Mouse (Mus musculus) liver, embryonic 16.5 days (tissue): ENCODE measurements around the gene Parvb. TPM values are rescaled to one million over a fixed set of nuclear protein-coding genes. Genes with fewer than 3 reads are reported as not detected.

Experiments
- ATAC-seq: fragments of 200-750 bp; cut with Nextera tagmentation; 2 replicates; pipeline ENCODE4 v1.8.0; 2017; ENCODE audit warnings: low read depth, mild to moderate bottlenecking, moderate number of reproducible peaks, moderate library complexity
- H3K27ac ChIP-seq: fragments of 300-500 bp; sonication (generic); 2 replicates; pipeline ENCODE4 v1.5.1; 2014; ENCODE audit warnings: mild to moderate bottlenecking, low read length
- H3K27me3 ChIP-seq: fragments of 300-500 bp; sonication (generic); 2 replicates; pipeline ENCODE4 v1.6.1; 2014; ENCODE audit warnings: low read depth, low read length, mixed read lengths; ENCODE audit not compliant: control insufficient read depth, insufficient read depth
- H3K36me3 ChIP-seq: fragments of 300-500 bp; sonication (generic); 2 replicates; pipeline ENCODE4 v1.6.1; 2014; ENCODE audit warnings: mild to moderate bottlenecking; ENCODE audit not compliant: control insufficient read depth, insufficient read depth
- H3K4me1 ChIP-seq: fragments of 300-500 bp; sonication (generic); 2 replicates; pipeline ENCODE4 v1.6.1; 2014; ENCODE audit warnings: low read depth, low read length, mixed read lengths; ENCODE audit not compliant: control insufficient read depth
- H3K4me2 ChIP-seq: fragments of 300-500 bp; sonication (generic); 2 replicates; pipeline ENCODE4 v1.6.1; 2014; ENCODE audit warnings: low read depth, low read length, mixed read lengths
- H3K4me3 ChIP-seq: fragments of 300-500 bp; sonication (generic); 2 replicates; pipeline ENCODE4 v1.5.1; 2014; ENCODE audit warnings: low read depth, mild to moderate bottlenecking, low read length
- H3K9ac ChIP-seq: fragments of 300-500 bp; sonication (generic); 2 replicates; pipeline ENCODE4 v1.6.1; 2014; ENCODE audit warnings: low read depth, low read length
- H3K9me3 ChIP-seq: fragments of 300-500 bp; sonication (generic); replicated peaks from 2 replicates; pipeline ENCODE4 v1.6.1; 2016; ENCODE audit warnings: low read length; ENCODE audit not compliant: control insufficient read depth
- WGBS: fragments of 180-500 bp; shearing (Covaris S2); extraction: QIAGEN DNeasy Blood & Tissue Kit; methylation state at CpG from one replicate; pipeline ENCODE4 v1.1.7; 2014; ENCODE audit not compliant: insufficient replicate concordance; 5-methylcytosine and 5-hydroxymethylcytosine counted together
- polyA plus RNA-seq: library from polyadenylated mRNA; unstranded; fragments of >200 nt; fragmentation: Nextera tagmentation; extraction: Ambion mirVana; gene quantifications from 2 replicates; pipeline ENCODE4 v1.2.1, GENCODE M21; 2015

Parvb gene
- polyA plus RNA-seq, 1 experiment from 2014 or later = 6.5 TPM

- H3K27me3 ChIP-seq = no peaks in the 10 kb centered on the region
- H3K4me3 ChIP-seq = no peak overlapping the region
- no peaks in the 10 kb centered on the region for H3K9me3 ChIP-seq
- no peak for ATAC-seq
- H3K9ac ChIP-seq = no peak overlapping the region
- WGBS = 67% methylated on average over 10 of the region's 10 CpGs
- H3K36me3 ChIP-seq = peaks cover 5% of the 10 kb centered on the region; the same call in 1 of the 2 replicates
- H3K27ac ChIP-seq = no peak overlapping the region
- no peaks in the 10 kb centered on the region for H3K4me1 ChIP-seq
- H3K4me2 ChIP-seq = no peak overlapping the region
Measured at GRCm38 (mm10) chr15:84269107-84269633, 37.3 kb downstream of the Parvb start.

- no peak overlapping the region for H3K9ac ChIP-seq
- ATAC-seq = no peak
- 71% methylated on average over 5 of the region's 5 CpGs for WGBS
Measured at GRCm38 (mm10) chr15:84270032-84270431, 38.2 kb downstream of the Parvb start.

GRCm38 (mm10) chr15:84270463-84270862 is 38.6 kb downstream of the Parvb start:
- WGBS = 71% methylated on average over 6 of the region's 6 CpGs
- no peak overlapping the region for H3K9ac ChIP-seq
- no peak overlapping the region for H3K4me3 ChIP-seq
- H3K4me1 ChIP-seq = no peaks in the 10 kb centered on the region
- no peak overlapping the region for H3K27ac ChIP-seq
- no peak for ATAC-seq
- H3K36me3 ChIP-seq = peaks cover 6% of the 10 kb centered on the region; the same call in 1 of the 2 replicates
- no peaks in the 10 kb centered on the region for H3K9me3 ChIP-seq
- no peaks in the 10 kb centered on the region for H3K27me3 ChIP-seq
- H3K4me2 ChIP-seq = no peak overlapping the region

More at GRCm38 (mm10) chr15:84270032-84270431, 38.2 kb downstream of the Parvb start:
- Histone ChIP-seq H3K9me3 (no peaks in the 10 kb centered on the region), H3K4me3 (no peak overlapping the region), H3K36me3 (peaks cover 6% of the 10 kb centered on the region; the same call in 1 of the 2 replicates), H3K27me3 (no peaks in the 10 kb centered on the region), H3K4me1 (no peaks in the 10 kb centered on the region), H3K4me2 (no peak overlapping the region), H3K27ac (no peak overlapping the region)

- Histone ChIP-seq H3K4me3 (no peak overlapping the region), H3K9me3 (no peaks in the 10 kb centered on the region), H3K27me3 (no peaks in the 10 kb centered on the region), H3K27ac (no peak overlapping the region), H3K4me2 (no peak overlapping the region), H3K36me3 (peaks cover 6% of the 10 kb centered on the region; the same call in 1 of the 2 replicates), H3K9ac (no peak overlapping the region), H3K4me1 (no peaks in the 10 kb centered on the region)
- WGBS = 73% methylated on average over 4 of the region's 4 CpGs
- ATAC-seq = no peak
Measured at GRCm38 (mm10) chr15:84276066-84276465, 44.2 kb downstream of the Parvb start.

GRCm38 (mm10) chr15:84278091-84278490 is 46.2 kb downstream of the Parvb start:
- WGBS = 75% methylated on average over 7 of the region's 7 CpGs
- Histone ChIP-seq H3K9me3 (no peaks in the 10 kb centered on the region), H3K9ac (no peak overlapping the region), H3K4me3 (no peak overlapping the region), H3K4me1 (no peaks in the 10 kb centered on the region), H3K4me2 (no peak overlapping the region), H3K27ac (no peak overlapping the region), H3K27me3 (no peaks in the 10 kb centered on the region), H3K36me3 (peaks cover 6% of the 10 kb centered on the region; the same call in 1 of the 2 replicates)
- ATAC-seq = no peak

GRCm38 (mm10) chr15:84278656-84279055 is 46.8 kb downstream of the Parvb start:
- Histone ChIP-seq H3K4me3 (no peak overlapping the region), H3K9ac (no peak overlapping the region), H3K36me3 (peaks cover 6% of the 10 kb centered on the region; the same call in 1 of the 2 replicates), H3K4me1 (no peaks in the 10 kb centered on the region), H3K9me3 (no peaks in the 10 kb centered on the region), H3K27ac (no peak overlapping the region), H3K27me3 (no peaks in the 10 kb centered on the region), H3K4me2 (no peak overlapping the region)
- 70% methylated on average over 7 of the region's 7 CpGs for WGBS
- no peak for ATAC-seq

GRCm38 (mm10) chr15:84280309-84280708 is 48.5 kb downstream of the Parvb start:
- Histone ChIP-seq H3K36me3 (no peaks in the 10 kb centered on the region), H3K4me2 (no peak overlapping the region), H3K4me1 (no peaks in the 10 kb centered on the region), H3K27ac (no peak overlapping the region), H3K4me3 (no peak overlapping the region), H3K9me3 (no peaks in the 10 kb centered on the region), H3K9ac (no peak overlapping the region), H3K27me3 (no peaks in the 10 kb centered on the region)
- ATAC-seq = no peak
- 57% methylated on average over 8 of the region's 8 CpGs for WGBS

- no peaks in the 10 kb centered on the region for H3K36me3 ChIP-seq
- 71% methylated on average over 11 of the region's 11 CpGs for WGBS
- H3K4me3 ChIP-seq = no peak overlapping the region
- H3K4me2 ChIP-seq = no peak overlapping the region
- H3K9me3 ChIP-seq = no peaks in the 10 kb centered on the region
- no peak overlapping the region for H3K9ac ChIP-seq
- no peak for ATAC-seq
- no peak overlapping the region for H3K27ac ChIP-seq
- no peaks in the 10 kb centered on the region for H3K27me3 ChIP-seq
- H3K4me1 ChIP-seq = no peaks in the 10 kb centered on the region
Measured at GRCm38 (mm10) chr15:84280712-84281347, 49.0 kb downstream of the Parvb start.

- no peaks in the 10 kb centered on the region for H3K36me3 ChIP-seq
- no peaks in the 10 kb centered on the region for H3K27me3 ChIP-seq
- H3K9ac ChIP-seq = no peak overlapping the region
- no peak for ATAC-seq
- H3K4me1 ChIP-seq = no peaks in the 10 kb centered on the region
- no peaks in the 10 kb centered on the region for H3K9me3 ChIP-seq
- no peak overlapping the region for H3K4me3 ChIP-seq
- no peak overlapping the region for H3K27ac ChIP-seq
- 68% methylated on average over 20 of the region's 20 CpGs for WGBS
- no peak overlapping the region for H3K4me2 ChIP-seq
Measured at GRCm38 (mm10) chr15:84282206-84283085, 50.6 kb downstream of the Parvb start.
